In the genomic region with DNA sequence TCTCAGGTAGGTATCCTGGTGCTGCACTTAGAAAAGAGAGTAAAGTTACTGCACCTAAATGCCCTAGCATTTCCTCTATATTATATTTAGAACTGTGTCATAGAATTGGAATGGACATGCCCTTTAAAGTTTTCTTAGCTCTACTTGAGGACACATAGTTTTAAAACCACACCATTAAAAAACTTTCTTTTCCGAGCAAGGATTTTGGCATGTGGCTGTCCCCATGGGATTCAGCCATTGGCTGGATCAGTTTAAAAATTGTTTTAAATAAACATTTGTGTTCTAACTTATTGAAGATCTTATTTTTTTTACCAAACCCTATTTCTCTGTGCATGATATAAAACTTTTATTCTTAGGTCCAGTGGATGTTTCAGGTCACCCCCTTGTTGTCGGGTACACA, we compare ENCODE assay signal across 17 mouse cellular contexts.
DNase-seq lines count a peak whose midpoint lies in the region; ATAC-seq and TF ChIP-seq lines count a peak whose summit lies in the region.
"Had no signal": no experiment of that assay in that cellular context is flagged by ENCODE, and none has a peak within 500 bp of the region (broad histone marks: within the 10 kb centered on the region; RNA-seq: fewer than 3 reads in every experiment).

No protein-coding gene starts in this region.

- H3K4me3 ChIP-seq in kidney, postnatal 0 days (replicated peaks; ENCODE audit: low read depth, low read length), result no peak overlapping the region
- H3K4me3 ChIP-seq in embryonic fibroblast, embryonic 13.5 days (ENCODE audit: insufficient read depth, low read length), result no peak overlapping the region
- H3K4me3 ChIP-seq: hindbrain, embryonic 13.5 days; intestine, embryonic 15.5 days; layer of hippocampus, adult 2 months; lung, embryonic 15.5 days had no signal

- H3K9me3 ChIP-seq in kidney, postnatal 0 days (replicated peaks; ENCODE audit: low read length), result no peaks in the 10 kb centered on the region
- H3K9me3 ChIP-seq: hindbrain, embryonic 13.5 days; intestine, embryonic 15.5 days; lung, embryonic 15.5 days had no signal

- peak; percentile 11 for DNase-seq in gastrocnemius, postnatal 14 days
- no peak for DNase-seq in gastrocnemius, adult 8-10 months (ENCODE audit: low spot score in 2 of 2)
- DNase-seq in kidney, postnatal 0 days (ENCODE audit: low spot score), result peak; percentile 72
- DNase-seq in kidney, adult 11 months, result no peak
- DNase-seq in 3134 (ENCODE audit: extremely low read depth, insufficient read length, low spot score), result peak; percentile 60
- no peak for DNase-seq in MN1 (ENCODE audit: low spot score)
- no peak for DNase-seq in frontal cortex, postnatal 10 days (ENCODE audit: low spot score in 2 of 2)
- DNase-seq: cerebellum, postnatal 10 days; left cerebral cortex, postnatal 4 days; right cerebral cortex, adult 18-20 months; thymus, adult 18-20 months had no signal

- intact Hi-C loops in gastrocnemius, postnatal 14 days (cut with DNase I; ENCODE audit: low total_unique reads), result no loop called here

- ATAC-seq in kidney, postnatal 0 days (replicated peaks; ENCODE audit: low FRiP score, low read depth), result no peak
- ATAC-seq: intestine, embryonic 15.5 days; midbrain, embryonic 16.5 days had no signal

- TF ChIP-seq CTCF in kidney, postnatal 0 days (IDR thresholded peaks at IDR 0.05; ENCODE audit: low read depth), result no peak
- TF ChIP-seq CTCF in embryonic fibroblast, embryonic 13.5 days (IDR thresholded peaks at IDR 0.05; ENCODE audit: borderline replicate concordance, insufficient read depth, low read length), result no peak

- 0 out of 2 replicates have a peak overlapping the region, but pooled peaks have one; percentile 27 for H3K27ac ChIP-seq in kidney, postnatal 0 days
- H3K27ac ChIP-seq in embryonic fibroblast, embryonic 13.5 days (ENCODE audit: insufficient read depth, low read length), result peak overlapping the region; percentile 91
- H3K27ac ChIP-seq: hindbrain, embryonic 13.5 days; intestine, embryonic 15.5 days; layer of hippocampus, adult 2 months; lung, embryonic 15.5 days had no signal

- H3K4me1 ChIP-seq in kidney, postnatal 0 days (replicated peaks; ENCODE audit: insufficient read depth, low read length), result 0 out of 2 replicates have a peak, but pooled peaks cover 3% of the 10 kb centered on the region
- peaks cover 9% of the 10 kb centered on the region for H3K4me1 ChIP-seq in embryonic fibroblast, embryonic 13.5 days (ENCODE audit: control insufficient read depth, insufficient read depth, low read length)
- H3K4me1 ChIP-seq: intestine, embryonic 15.5 days; lung, embryonic 15.5 days had no signal

- H3K27me3 ChIP-seq in kidney, postnatal 0 days (ENCODE audit: insufficient read depth, low read length), result no peaks in the 10 kb centered on the region
- H3K27me3 ChIP-seq: intestine, embryonic 15.5 days; lung, embryonic 15.5 days had no signal

- no peak for TF ChIP-seq POLR2A in embryonic fibroblast, embryonic 13.5 days (IDR thresholded peaks at IDR 0.05; ENCODE audit: low read depth, low read length)

- H3K36me3 ChIP-seq in kidney, postnatal 0 days (ENCODE audit: insufficient read depth, low read length), result no peaks in the 10 kb centered on the region
- H3K36me3 ChIP-seq: hindbrain, embryonic 13.5 days; intestine, embryonic 15.5 days; lung, embryonic 15.5 days had no signal

- no peak overlapping the region for H3K4me2 ChIP-seq in kidney, postnatal 0 days (ENCODE audit: low read length)
- H3K4me2 ChIP-seq: hindbrain, embryonic 13.5 days; intestine, embryonic 15.5 days; lung, embryonic 15.5 days had no signal

- no peak overlapping the region for H3K9ac ChIP-seq in kidney, postnatal 0 days (ENCODE audit: low read depth, low read length)
- H3K9ac ChIP-seq: hindbrain, embryonic 13.5 days; intestine, embryonic 15.5 days; lung, embryonic 15.5 days had no signal

- WGBS in kidney, postnatal 0 days, result 80% methylated on average over 2 of the region's 2 CpGs

Comparison
In these comparisons a context has a peak if more than half of its experiments do, and no peak if none do; other contexts are left out.
1. DNase-seq: peak in gastrocnemius, postnatal 14 days (single experiment), kidney, postnatal 0 days (single experiment) and 3134 (single experiment); none in gastrocnemius, adult 8-10 months (0 of 2), kidney, adult 11 months (single experiment), MN1 (single experiment) and frontal cortex, postnatal 10 days (0 of 2).